Mouse (Mus musculus) frontal cortex, postnatal 10 days (tissue): ENCODE measurements around the gene Tspan3.
A peak's percentile ranks its signal among the peaks of the same experiment; 100 is the strongest.

Source experiments
- DNase-seq, 2 experiments: peaks; one replicate each; pipeline ENCODE4 v3.0.0; 2022; ENCODE audit warnings: low spot score in 2 of 2, mixed read lengths in 1 of 2

Gene Tspan3

DNA sequence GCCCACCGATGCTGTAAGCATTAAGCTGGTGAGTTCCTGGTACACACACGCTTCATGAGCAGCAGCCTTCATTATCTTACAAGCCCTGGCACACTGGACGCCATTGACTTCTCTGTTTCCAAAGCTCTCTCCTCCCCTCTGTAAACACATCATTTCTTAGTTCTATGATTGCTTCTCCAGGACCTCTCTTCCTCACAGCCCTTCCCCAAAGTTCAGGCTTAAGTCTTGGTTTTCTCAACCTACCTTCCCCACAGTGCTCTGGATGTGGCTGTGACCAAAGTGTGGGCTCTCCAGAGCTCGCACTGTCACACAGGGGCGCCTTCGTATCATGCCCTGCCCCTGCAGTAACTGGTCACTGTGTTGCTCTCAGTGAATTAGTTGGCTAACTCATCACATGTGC, at the start of gene Tspan3:
TSS of gene Tspan3 (minus strand) at position 101 of the 400 bp plus-strand sequence.
- DNase-seq = no peak

DNA sequence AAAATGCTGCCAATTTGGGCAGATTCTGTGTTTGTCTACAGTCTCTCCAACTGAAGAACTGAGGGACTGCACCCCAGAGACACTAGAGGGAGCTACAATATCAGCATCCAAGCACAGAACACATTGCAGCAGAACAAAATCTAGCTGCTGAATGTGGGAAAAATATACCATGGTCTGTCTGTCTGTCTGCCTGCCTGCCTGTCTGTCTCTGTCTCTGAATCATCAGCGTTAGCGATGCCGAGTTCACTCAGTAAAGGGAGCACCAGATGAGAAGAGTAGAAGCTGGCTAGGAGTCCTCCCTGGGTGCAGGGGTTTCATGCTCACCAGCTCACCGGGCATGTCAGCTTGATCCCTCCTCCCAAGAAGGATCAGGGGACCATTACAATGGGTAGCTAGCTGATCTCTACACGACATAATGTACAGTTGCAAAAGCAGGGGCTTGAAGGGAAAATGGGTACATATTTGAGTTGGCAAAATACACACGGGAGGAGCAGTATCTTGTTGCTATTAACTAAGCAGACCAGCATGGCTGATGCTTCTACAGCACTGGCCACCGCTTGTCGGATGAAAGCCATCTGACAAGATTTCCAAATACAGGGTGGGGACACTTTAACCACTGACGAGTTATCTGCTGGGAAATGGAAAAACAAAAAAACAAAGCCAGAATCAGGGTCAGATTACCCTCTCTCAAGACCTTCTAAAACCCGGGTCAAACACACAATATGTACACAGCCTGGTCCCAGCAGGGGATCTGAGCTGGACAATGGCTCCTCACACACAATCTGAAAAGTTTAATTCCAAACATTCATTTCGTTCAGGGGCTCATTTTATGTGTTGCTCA, 48.4 kb upstream of the Tspan3 start:
- DNase-seq = peak in 1 of 2 experiments; percentile 57

GRCm38 (mm10) chr9:56208817-56209216, 43.5 kb upstream of the Tspan3 start:
- DNase-seq = no peak

GRCm38 (mm10) chr9:56207516-56207915, 42.2 kb upstream of the Tspan3 start:
- no peak for DNase-seq

- DNase-seq = no peak
These were observed 41.8 kb upstream of the Tspan3 start for GRCm38 (mm10) chr9:56207083-56207482.

GRCm38 (mm10) chr9:56205336-56205735, 40.1 kb upstream of the Tspan3 start:
- DNase-seq = no peak

GRCm38 (mm10) chr9:56204316-56204715, 39.0 kb upstream of the Tspan3 start:
- DNase-seq = no peak

GRCm38 (mm10) chr9:56200645-56201314, 35.5 kb upstream of the Tspan3 start:
- DNase-seq = peak; percentile 55 to 83

DNA sequence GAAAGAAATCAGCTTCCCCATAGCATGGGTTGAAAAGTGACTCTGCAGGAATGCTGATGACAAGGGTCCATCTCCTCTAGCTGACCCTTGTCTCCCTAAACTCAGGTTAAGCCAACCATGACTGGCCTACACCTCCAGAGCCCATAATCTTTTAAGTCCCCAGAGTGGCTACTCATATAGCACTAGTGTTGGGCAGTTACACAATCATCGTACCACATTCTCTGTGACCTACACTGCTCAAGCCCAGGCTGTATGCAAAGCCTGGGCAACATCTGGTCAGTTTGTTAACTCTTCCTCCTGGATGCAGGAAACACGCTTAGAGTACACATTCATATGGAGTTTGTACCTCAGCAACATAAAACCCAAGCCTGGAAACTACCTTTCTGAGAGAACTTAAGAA, 34.9 kb upstream of the Tspan3 start:
- DNase-seq = no peak

GRCm38 (mm10) chr9:56196921-56197320, 31.6 kb upstream of the Tspan3 start:
- no peak for DNase-seq

GRCm38 (mm10) chr9:56195193-56195592, 29.9 kb upstream of the Tspan3 start:
- no peak for DNase-seq

- no peak for DNase-seq
These were observed 26.5 kb upstream of the Tspan3 start for GRCm38 (mm10) chr9:56191498-56192455.

GRCm38 (mm10) chr9:56180118-56180781, 15.0 kb upstream of the Tspan3 start:
- DNase-seq = no peak

GRCm38 (mm10) chr9:56179416-56180117, 14.3 kb upstream of the Tspan3 start:
- DNase-seq = peak in 1 of 2 experiments; percentile 24

DNA sequence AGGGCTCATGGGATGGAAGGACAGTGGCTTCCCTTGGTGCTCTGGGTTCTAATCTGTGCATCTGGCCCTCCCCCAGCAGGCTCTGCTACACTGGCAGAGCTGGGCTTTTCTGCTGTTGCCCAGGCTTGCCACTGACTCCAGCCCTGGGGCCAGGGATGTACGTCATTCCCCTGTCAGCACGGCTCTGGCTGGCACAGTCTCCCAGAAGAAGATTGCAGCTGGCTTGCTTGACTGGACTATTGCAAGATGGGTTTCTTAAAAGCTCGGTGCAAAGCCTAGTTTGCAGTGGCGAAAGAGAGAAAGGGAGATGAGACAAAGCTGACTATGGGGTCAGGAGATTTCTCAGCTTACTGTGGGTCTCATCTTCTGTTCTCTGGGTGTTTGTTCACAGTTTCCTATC, 12.1 kb upstream of the Tspan3 start:
- no peak for DNase-seq

- DNase-seq = no peak
These were observed 10.0 kb upstream of the Tspan3 start for GRCm38 (mm10) chr9:56175316-56175715.

DNA sequence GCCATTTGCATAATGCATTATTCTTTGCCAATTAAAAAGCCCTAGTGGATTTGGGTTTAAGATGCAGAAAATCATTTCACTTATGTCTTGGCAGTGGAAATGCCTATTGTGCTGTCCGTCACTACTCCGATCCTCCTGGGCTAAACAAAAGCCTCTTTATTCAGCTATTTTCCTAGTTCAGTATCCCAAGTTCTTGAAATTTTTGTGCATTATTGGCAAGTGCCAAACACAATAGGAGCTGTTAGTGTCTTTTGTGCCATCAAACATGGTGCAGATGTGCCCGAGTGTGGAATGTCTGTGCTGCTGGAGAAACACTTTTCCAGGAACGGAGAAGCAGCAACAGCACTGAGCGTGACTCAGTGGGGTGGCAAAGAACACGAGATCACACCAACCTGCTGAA, 2.4 kb upstream of the Tspan3 start:
- DNase-seq = no peak

DNA sequence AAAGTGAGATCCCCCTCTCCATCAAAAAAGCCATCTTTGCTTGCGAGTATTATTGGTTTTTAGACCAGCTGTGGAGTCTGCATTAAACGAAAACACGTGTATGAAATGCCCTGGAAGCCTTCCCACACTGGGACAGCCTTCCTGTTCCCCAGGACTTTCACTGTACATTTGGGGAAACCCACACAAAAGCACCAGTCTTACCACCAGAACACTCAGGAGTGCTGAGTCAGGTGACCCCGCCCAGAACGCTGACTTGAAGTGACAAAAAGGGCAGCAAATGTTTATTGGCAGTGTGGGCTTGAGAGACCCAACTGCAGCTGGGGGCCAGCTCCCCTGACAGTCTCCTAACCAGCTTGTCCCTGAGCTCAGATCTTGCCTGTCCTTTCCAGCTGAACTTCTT, 884 bp upstream of the Tspan3 start:
- no peak for DNase-seq

DNA sequence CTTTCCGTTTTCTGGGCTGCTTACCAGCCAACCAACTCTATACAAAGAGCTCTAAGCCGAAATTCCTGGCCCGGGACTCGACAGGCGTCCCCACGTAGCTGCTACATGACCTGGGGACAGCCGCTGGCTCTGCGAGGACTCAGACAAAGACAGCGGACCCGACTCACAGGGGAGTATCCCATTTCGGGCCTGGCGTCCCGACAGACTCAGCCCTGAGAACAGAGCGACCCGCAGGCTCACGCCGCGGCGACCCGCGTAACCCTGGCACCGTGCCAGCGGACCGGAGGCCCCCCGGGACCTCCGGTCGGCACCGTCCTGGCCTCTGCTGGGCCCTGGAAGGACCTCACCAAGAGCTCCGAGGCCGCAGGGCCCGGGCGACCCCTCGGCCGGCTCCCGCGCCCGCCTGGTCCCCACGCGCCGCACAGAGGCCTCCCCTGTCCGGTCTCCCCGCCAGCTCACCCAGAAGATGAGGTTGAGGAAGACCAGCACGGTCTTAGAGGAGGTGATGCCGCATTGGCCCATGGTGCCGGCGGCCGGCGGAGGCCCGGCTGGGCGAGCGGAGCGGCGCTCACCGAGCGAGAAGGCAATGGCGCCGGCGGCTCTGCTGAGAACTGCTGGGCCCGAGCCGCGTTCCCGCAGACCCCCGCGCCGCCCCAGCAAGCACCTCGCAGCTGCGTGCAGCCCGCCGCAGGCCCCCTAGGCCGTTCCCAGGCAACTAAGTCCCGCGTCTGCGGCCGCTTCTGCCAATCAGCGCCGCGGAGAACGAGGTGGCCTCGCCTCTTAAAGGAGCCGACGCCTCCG, 4.7 kb downstream of the Tspan3 start:
- DNase-seq = peak; percentile 87 to 93

GRCm38 (mm10) chr9:56159456-56159855, 5.8 kb downstream of the Tspan3 start:
- no peak for DNase-seq
